Mouse (Mus musculus): ENCODE data around the gene Gm20388. TPM values are rescaled to one million over a fixed set of nuclear protein-coding genes. Genes with fewer than 3 reads are reported as not detected.

The Gm20388 gene
- polyA plus RNA-seq, 1 experiment = 49.7 TPM

- TF ChIP-seq CTCF (conservative IDR thresholded peaks at IDR 0.05; ENCODE audit: insufficient read depth, insufficient read length, low read depth, low read length) = no peak
- no peak for TF ChIP-seq POLR2A (IDR thresholded peaks at IDR 0.05; ENCODE audit: low read depth, low read length)
- Histone ChIP-seq H3K4me1 (ENCODE audit: control insufficient read depth, insufficient read depth, low read length) (no peaks in the 10 kb centered on the region), H3K36me3 (ENCODE audit: control insufficient read depth, insufficient read depth, low read length) (no peaks in the 10 kb centered on the region), H3K27me3 (replicated peaks; ENCODE audit: control insufficient read depth, insufficient read depth, low read length) (no peaks in the 10 kb centered on the region), H3K4me3 (ENCODE audit: insufficient read depth, low read depth, low read length) (no peak overlapping the region), H3K27ac (ENCODE audit: insufficient read depth, low read depth, low read length) (no peak overlapping the region)
- DNase-seq = peak; percentile 52
- WGBS = 56% methylated on average over 26 of the region's 26 CpGs
These were observed 2396.2 kb downstream of the Gm20388 start for GRCm38 (mm10) chr8:122306660-122307399.

GRCm38 (mm10) chr8:122307836-122308235 lies 2397.2 kb downstream of the Gm20388 start:
- DNase-seq = no peak
- TF ChIP-seq CTCF (conservative IDR thresholded peaks at IDR 0.05; ENCODE audit: insufficient read depth, insufficient read length, low read depth, low read length) = no peak
- no peak for TF ChIP-seq POLR2A (IDR thresholded peaks at IDR 0.05; ENCODE audit: low read depth, low read length)
- 94% methylated on average over 8 of the region's 8 CpGs for WGBS
- Histone ChIP-seq H3K4me1 (ENCODE audit: control insufficient read depth, insufficient read depth, low read length) (no peaks in the 10 kb centered on the region), H3K4me3 (ENCODE audit: insufficient read depth, low read depth, low read length) (no peak overlapping the region), H3K27ac (ENCODE audit: insufficient read depth, low read depth, low read length) (no peak overlapping the region), H3K27me3 (replicated peaks; ENCODE audit: control insufficient read depth, insufficient read depth, low read length) (no peaks in the 10 kb centered on the region), H3K36me3 (ENCODE audit: control insufficient read depth, insufficient read depth, low read length) (no peaks in the 10 kb centered on the region)

- H3K4me3 ChIP-seq (ENCODE audit: insufficient read depth, low read depth, low read length) = no peak overlapping the region
- no peaks in the 10 kb centered on the region for H3K36me3 ChIP-seq (ENCODE audit: control insufficient read depth, insufficient read depth, low read length)
- WGBS = 87% methylated on average over 12 of the region's 12 CpGs
- no peaks in the 10 kb centered on the region for H3K27me3 ChIP-seq (replicated peaks; ENCODE audit: control insufficient read depth, insufficient read depth, low read length)
- DNase-seq = no peak
- TF ChIP-seq POLR2A (IDR thresholded peaks at IDR 0.05; ENCODE audit: low read depth, low read length) (no peak), CTCF (conservative IDR thresholded peaks at IDR 0.05; ENCODE audit: insufficient read depth, insufficient read length, low read depth, low read length) (no peak)
- H3K4me1 ChIP-seq (ENCODE audit: control insufficient read depth, insufficient read depth, low read length) = no peaks in the 10 kb centered on the region
- no peak overlapping the region for H3K27ac ChIP-seq (ENCODE audit: insufficient read depth, low read depth, low read length)
These were observed 2398.6 kb downstream of the Gm20388 start for GRCm38 (mm10) chr8:122309272-122309671.

- Histone ChIP-seq H3K36me3 (ENCODE audit: control insufficient read depth, insufficient read depth, low read length) (no peaks in the 10 kb centered on the region), H3K4me3 (ENCODE audit: insufficient read depth, low read depth, low read length) (no peak overlapping the region), H3K4me1 (ENCODE audit: control insufficient read depth, insufficient read depth, low read length) (no peaks in the 10 kb centered on the region; the same call in 1 of the 2 replicates), H3K27ac (ENCODE audit: insufficient read depth, low read depth, low read length) (no peak overlapping the region), H3K27me3 (replicated peaks; ENCODE audit: control insufficient read depth, insufficient read depth, low read length) (no peaks in the 10 kb centered on the region)
- 92% methylated on average over 2 of the region's 2 CpGs for WGBS
- no peak for DNase-seq
- TF ChIP-seq POLR2A (IDR thresholded peaks at IDR 0.05; ENCODE audit: low read depth, low read length) (no peak), CTCF (conservative IDR thresholded peaks at IDR 0.05; ENCODE audit: insufficient read depth, insufficient read length, low read depth, low read length) (no peak)
These were observed 2400.5 kb downstream of the Gm20388 start for GRCm38 (mm10) chr8:122311115-122311514.

GRCm38 (mm10) chr8:122312553-122312952 lies 2401.9 kb downstream of the Gm20388 start:
- H3K27me3 ChIP-seq (replicated peaks; ENCODE audit: control insufficient read depth, insufficient read depth, low read length) = no peaks in the 10 kb centered on the region
- peak; percentile 25 for DNase-seq
- no peak overlapping the region for H3K27ac ChIP-seq (ENCODE audit: insufficient read depth, low read depth, low read length)
- no peaks in the 10 kb centered on the region; the same call in 1 of the 2 replicates for H3K4me1 ChIP-seq (ENCODE audit: control insufficient read depth, insufficient read depth, low read length)
- H3K36me3 ChIP-seq (ENCODE audit: control insufficient read depth, insufficient read depth, low read length) = no peaks in the 10 kb centered on the region
- H3K4me3 ChIP-seq (ENCODE audit: insufficient read depth, low read depth, low read length) = no peak overlapping the region
- no peak for TF ChIP-seq POLR2A (IDR thresholded peaks at IDR 0.05; ENCODE audit: low read depth, low read length)
- TF ChIP-seq CTCF (conservative IDR thresholded peaks at IDR 0.05; ENCODE audit: insufficient read depth, insufficient read length, low read depth, low read length) = no peak
- WGBS = 78% methylated on average over 2 of the region's 2 CpGs

GRCm38 (mm10) chr8:122313310-122313709 lies 2402.7 kb downstream of the Gm20388 start:
- no peak for DNase-seq
- Histone ChIP-seq H3K36me3 (ENCODE audit: control insufficient read depth, insufficient read depth, low read length) (no peaks in the 10 kb centered on the region), H3K27ac (ENCODE audit: insufficient read depth, low read depth, low read length) (no peak overlapping the region), H3K4me3 (ENCODE audit: insufficient read depth, low read depth, low read length) (no peak overlapping the region), H3K4me1 (ENCODE audit: control insufficient read depth, insufficient read depth, low read length) (no peaks in the 10 kb centered on the region; the same call in 1 of the 2 replicates), H3K27me3 (replicated peaks; ENCODE audit: control insufficient read depth, insufficient read depth, low read length) (no peaks in the 10 kb centered on the region)
- 80% methylated on average over 12 of the region's 12 CpGs for WGBS
- no peak for TF ChIP-seq CTCF (conservative IDR thresholded peaks at IDR 0.05; ENCODE audit: insufficient read depth, insufficient read length, low read depth, low read length)
- no peak for TF ChIP-seq POLR2A (IDR thresholded peaks at IDR 0.05; ENCODE audit: low read depth, low read length)

GRCm38 (mm10) chr8:122314899-122315496 lies 2404.4 kb downstream of the Gm20388 start:
- TF ChIP-seq CTCF (conservative IDR thresholded peaks at IDR 0.05; ENCODE audit: insufficient read depth, insufficient read length, low read depth, low read length) (no peak), POLR2A (IDR thresholded peaks at IDR 0.05; ENCODE audit: low read depth, low read length) (no peak)
- Histone ChIP-seq H3K36me3 (ENCODE audit: control insufficient read depth, insufficient read depth, low read length) (no peaks in the 10 kb centered on the region), H3K4me1 (ENCODE audit: control insufficient read depth, insufficient read depth, low read length) (no peaks in the 10 kb centered on the region; the same call in 1 of the 2 replicates), H3K27ac (ENCODE audit: insufficient read depth, low read depth, low read length) (peak overlapping the region; percentile 52; the same call in 1 of the 2 replicates), H3K4me3 (ENCODE audit: insufficient read depth, low read depth, low read length) (no peak overlapping the region), H3K27me3 (replicated peaks; ENCODE audit: control insufficient read depth, insufficient read depth, low read length) (no peaks in the 10 kb centered on the region)
- DNase-seq = peak; percentile 73
- 61% methylated on average over 13 of the region's 13 CpGs for WGBS

Measured in kidney, adult 2 months (tissue).